8 mouse cellular contexts compared by ENCODE assay signal in genomic region chr5:107303350-107303861, GRCm38 (mm10). TPM values are rescaled to one million over a fixed set of nuclear protein-coding genes. Genes with fewer than 3 reads are reported as not detected.
DNase-seq lines count a peak whose midpoint lies in the region; ATAC-seq and TF ChIP-seq lines count a peak whose summit lies in the region.
"Had no signal": no experiment of that assay in that cellular context is flagged by ENCODE, and none has a peak within 500 bp of the region (broad histone marks: within the 10 kb centered on the region; RNA-seq: fewer than 3 reads in every experiment).

No protein-coding gene starts in this region.

- dilution Hi-C loops in CH12.LX (cut with MboI; ENCODE audit: extremely low pct_ligation_motif_present, extremely low pct_unique_long_range_greater_than_20kb, low sequenced_read_pairs): no loop called here

- H3K4me2 ChIP-seq in CH12.LX (ENCODE audit: insufficient read depth, low read depth, poor library complexity, severe bottlenecking): peak overlapping the region; percentile 37; the same call in 1 of the 2 replicates
- no peak overlapping the region for H3K4me2 ChIP-seq in midbrain, embryonic 13.5 days (replicated peaks)

- no peak for TF ChIP-seq RAD21 in CH12.LX (IDR thresholded peaks at IDR 0.05; ENCODE audit: low read depth, low read length)

- no peaks in the 10 kb centered on the region for H3K27me3 ChIP-seq in CH12.LX (replicated peaks)
- H3K27me3 ChIP-seq in midbrain, embryonic 13.5 days: 0 out of 2 replicates have a peak, but pooled peaks cover 4% of the 10 kb centered on the region

- peak overlapping the region in 1 of 3 experiments; percentile 9 for H3K4me3 ChIP-seq in CH12.LX (replicated peaks in 1 of 3; ENCODE audit: low read depth in 2 of 3, low read length in 2 of 3, poor library complexity in 1 of 3)
- H3K4me3 ChIP-seq in midbrain, embryonic 13.5 days (replicated peaks): no peak overlapping the region

- H3K9ac ChIP-seq in CH12.LX (ENCODE audit: insufficient read depth, low read depth): 0 out of 2 replicates have a peak overlapping the region, but pooled peaks have one; percentile 7
- H3K9ac ChIP-seq in midbrain, embryonic 13.5 days (replicated peaks): no peak overlapping the region

- peak; percentile 54 for DNase-seq in CD4-positive helper T cell, adult 2 months (ENCODE audit: low read depth, low spot score)
- DNase-seq in CH12.LX (ENCODE audit: extremely low read depth): no peak
- DNase-seq in neural tube, embryonic 10.5 days (ENCODE audit: extremely low spot score, low spot score): no peak
- DNase-seq: adrenal gland, postnatal 25 days had no signal

- H3K9me3 ChIP-seq in CH12.LX (replicated peaks; ENCODE audit: low read length): no peaks in the 10 kb centered on the region
- no peaks in the 10 kb centered on the region for H3K9me3 ChIP-seq in midbrain, embryonic 13.5 days

- TF ChIP-seq POLR2A in CH12.LX (IDR thresholded peaks at IDR 0.05; ENCODE audit: low read depth, low read length): no peak

- TF ChIP-seq CTCF in CH12.LX (conservative IDR thresholded peaks at IDR 0.05 in 1 of 2, IDR thresholded peaks at IDR 0.05 in 1 of 2; ENCODE audit: low read depth in 2 of 2, low read length in 2 of 2): no peak

- H3K36me3 ChIP-seq in CH12.LX (replicated peaks in 1 of 2; ENCODE audit: control insufficient read depth in 1 of 2, insufficient read depth in 1 of 2, low read length in 1 of 2): no peaks in the 10 kb centered on the region
- H3K36me3 ChIP-seq in midbrain, embryonic 13.5 days: no peaks in the 10 kb centered on the region

- ATAC-seq in hematopoietic stem cell, adult 5-6 weeks (replicated peaks in 1 of 2; ENCODE audit: insufficient read depth in 1 of 2, low FRiP score in 2 of 2, low TSS enrichment in 1 of 2, low read depth in 1 of 2, poor library complexity in 2 of 2, severe bottlenecking in 2 of 2): peak; percentile 65 to 73
- ATAC-seq in megakaryocyte progenitor cell, adult 5-6 weeks (replicated peaks; ENCODE audit: poor library complexity): peak; percentile 79
- no peak for ATAC-seq in erythroblast, adult 5-6 weeks (replicated peaks; ENCODE audit: low FRiP score, poor library complexity, severe bottlenecking)
- no peak for ATAC-seq in midbrain, embryonic 13.5 days

- 56% methylated on average over 11 of the region's 11 CpGs for whole genome bisulfite sequencing in midbrain, embryonic 13.5 days

- H3K27ac ChIP-seq in CH12.LX (ENCODE audit: insufficient read depth, low read depth): no peak overlapping the region
- no peak overlapping the region for H3K27ac ChIP-seq in midbrain, embryonic 13.5 days

- TF ChIP-seq EP300 in CH12.LX (IDR thresholded peaks at IDR 0.05; ENCODE audit: low read length): no peak

- in situ Hi-C loops in CH12.LX (cut with MboI; ENCODE audit: low pct_ligation_motif_present, low pct_unique_long_range_greater_than_20kb, low sequenced_read_pairs): loop anchor here (25.0 kb wide), 1 partner anchor 491 kb away; no protein-coding TSS in a partner anchor

- H3K4me1 ChIP-seq in CH12.LX (ENCODE audit: control insufficient read depth in 1 of 2, insufficient read depth in 2 of 2): peaks cover 0 to 10% of the 10 kb centered on the region in 2 experiments; a peak in 2 of 4 replicates
- H3K4me1 ChIP-seq in midbrain, embryonic 13.5 days (replicated peaks): no peaks in the 10 kb centered on the region

- H3K79me2 ChIP-seq in CH12.LX (replicated peaks; ENCODE audit: control insufficient read depth, extremely low read depth, insufficient read depth, poor library complexity, severe bottlenecking): no peaks in the 10 kb centered on the region

TF ChIP-seq in CH12.LX, 34 proteins besides CTCF, POLR2A, EP300 and RAD21:
- TF ChIP-seq KAT2A (IDR thresholded peaks at IDR 0.05; ENCODE audit: insufficient replicate concordance, low read length) (no peak), TBP (conservative IDR thresholded peaks at IDR 0.05; ENCODE audit: low read depth, low read length) (no peak), MAFK (IDR thresholded peaks at IDR 0.05; ENCODE audit: insufficient replicate concordance, low read length) (peak; percentile 96), RCOR1 (conservative IDR thresholded peaks at IDR 0.05; ENCODE audit: low read depth, low read length) (no peak), IRF4 (IDR thresholded peaks at IDR 0.05; ENCODE audit: low read depth, low read length) (no peak), UBTF (IDR thresholded peaks at IDR 0.05; ENCODE audit: low read depth, low read length) (no peak), MEF2A (IDR thresholded peaks at IDR 0.05; ENCODE audit: borderline replicate concordance, low read depth, low read length) (no peak)

RNA-seq across cellular contexts. Expression of gene Tgfbr3, which starts 14.0 kb away (rescaled TPM):
- total RNA-seq in CH12.LX (2012; rRNA removed) (0.25 and 0.30 TPM in 2 replicates), CH12.LX (2014; rRNA removed) (0.09 and 0.46 TPM in 2 replicates)
- polyA plus RNA-seq in CH12.LX (2012; ENCODE audit: insufficient read length, low read depth): 0.10 and 0.13 TPM in 2 replicates
- total RNA-seq in hematopoietic stem cell, adult 5-6 weeks (2017): 10.0 and 17.4 TPM in 2 replicates
- 2.4 and 5.6 TPM in 2 replicates for total RNA-seq in megakaryocyte progenitor cell, adult 5-6 weeks (2015)
- total RNA-seq in megakaryocyte progenitor cell, adult 5-6 weeks (2017): 1.7 and 2.8 TPM in 2 replicates
- total RNA-seq in erythroblast, adult 5-6 weeks (2015; ENCODE audit: low replicate concordance): 1.5 and 1.9 TPM in 2 replicates
- total RNA-seq in erythroblast, adult 5-6 weeks (2017; ENCODE audit: low replicate concordance): 2.2 and 2.6 TPM in 2 replicates
- polyA plus RNA-seq in midbrain, embryonic 13.5 days (2015; fragmentation: Nextera tagmentation; extraction: Ambion mirVana): 3.4 and 3.7 TPM in 2 replicates

RNA-seq across cellular contexts. Expression of gene Brdt, which starts 27.6 kb away (rescaled TPM):
- total RNA-seq in CH12.LX (2012; rRNA removed) (0.71 and 0.98 TPM in 2 replicates), CH12.LX (2014; rRNA removed) (0.45 and 0.59 TPM in 2 replicates)
- 0.56 and 1.0 TPM in 2 replicates for polyA plus RNA-seq in CH12.LX (2012; ENCODE audit: insufficient read length, low read depth)
- 1.3 and 2.3 TPM in 2 replicates for total RNA-seq in hematopoietic stem cell, adult 5-6 weeks (2017)
- 0.05 and 0.68 TPM in 2 replicates for total RNA-seq in megakaryocyte progenitor cell, adult 5-6 weeks (2015)
- 0.30 and 0.58 TPM in 2 replicates for total RNA-seq in megakaryocyte progenitor cell, adult 5-6 weeks (2017)
- not detected in 2 replicates for total RNA-seq in erythroblast, adult 5-6 weeks (2015; ENCODE audit: low replicate concordance)
- total RNA-seq in erythroblast, adult 5-6 weeks (2017; ENCODE audit: low replicate concordance): not detected in 2 replicates
- polyA plus RNA-seq in midbrain, embryonic 13.5 days (2015; fragmentation: Nextera tagmentation; extraction: Ambion mirVana): 1.5 and 1.7 TPM in 2 replicates

Comparison
In these comparisons a context has a peak if more than half of its experiments do, and no peak if none do; other contexts are left out.
1. ATAC-seq: peak in hematopoietic stem cell, adult 5-6 weeks (2 of 2) and megakaryocyte progenitor cell, adult 5-6 weeks (single experiment); none in erythroblast, adult 5-6 weeks (single experiment) and midbrain, embryonic 13.5 days (single experiment).